Mouse (Mus musculus) testis, adult 2 months (tissue): Measurements from ENCODE around the gene Ngrn.

Source experiments
- CTCF ChIP-seq: fragments of 200-500 bp; IDR thresholded peaks from 2 replicates; pipeline ENCODE4 v1.5.1; 2012; ENCODE audit warnings: low read depth, mild to moderate bottlenecking, inconsistent platforms, low read length, moderate library complexity; ENCODE audit not compliant: control insufficient read depth, insufficient read depth, insufficient replicate concordance
- POLR2A ChIP-seq: fragments of 200-500 bp; IDR thresholded peaks from 2 replicates; pipeline ENCODE4 v1.6.1; 2012; ENCODE audit warnings: low read depth, mild to moderate bottlenecking, inconsistent platforms, low read length, moderate library complexity; ENCODE audit not compliant: control insufficient read depth

- TF ChIP-seq CTCF (peak; percentile 42; the same call in 1 of the 2 replicates), POLR2A (no peak)
Measured at GRCm38 (mm10) chr7:80227065-80227464, 34.0 kb upstream of the Ngrn start.
